Mouse (Mus musculus): ENCODE data around the gene Slc26a9.

Slc26a9 gene

DNA sequence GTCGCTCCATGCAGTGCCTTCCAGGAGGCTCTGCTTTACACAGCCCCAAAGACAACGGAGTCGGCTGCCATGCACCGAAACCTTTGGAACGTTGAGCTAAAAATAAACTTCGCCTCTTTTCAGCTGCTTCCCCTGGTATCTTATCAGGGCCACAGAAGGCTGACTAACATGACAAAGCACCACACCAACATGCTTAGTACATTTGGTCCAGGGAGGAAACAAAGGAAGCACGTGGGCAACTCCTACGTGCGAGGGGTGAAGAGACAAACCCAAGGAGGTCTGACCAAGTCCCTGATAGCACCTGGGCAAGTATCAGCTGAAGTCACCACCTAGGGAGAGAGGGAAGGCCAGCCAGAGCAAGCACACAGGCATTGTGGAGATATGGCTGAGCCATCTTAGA lies 7.3 kb upstream of the Slc26a9 start:
- no peak for DNase-seq (ENCODE audit: low spot score in 2 of 2)

DNA sequence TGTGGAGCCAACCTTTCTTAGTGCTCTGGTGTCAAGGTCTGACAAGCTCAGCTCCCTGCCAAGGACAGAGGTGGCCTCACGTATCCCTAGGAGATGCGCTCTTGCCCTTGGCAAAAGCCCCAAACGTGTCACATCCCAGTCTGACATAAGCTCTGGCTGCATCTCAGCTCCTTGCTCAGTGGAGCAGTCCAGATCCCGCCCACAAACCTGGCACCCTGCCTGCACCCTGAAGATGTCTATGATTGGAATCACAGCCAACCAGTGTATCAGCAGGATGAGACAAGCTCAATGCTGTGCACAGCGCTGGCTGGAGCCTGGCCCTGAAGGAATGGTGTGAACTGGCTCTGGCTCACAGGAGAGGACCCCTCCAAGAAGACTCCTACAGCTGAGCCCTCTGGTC lies 6.6 kb upstream of the Slc26a9 start:
- DNase-seq (ENCODE audit: low spot score in 2 of 2), result peak; percentile 63 to 90

DNA sequence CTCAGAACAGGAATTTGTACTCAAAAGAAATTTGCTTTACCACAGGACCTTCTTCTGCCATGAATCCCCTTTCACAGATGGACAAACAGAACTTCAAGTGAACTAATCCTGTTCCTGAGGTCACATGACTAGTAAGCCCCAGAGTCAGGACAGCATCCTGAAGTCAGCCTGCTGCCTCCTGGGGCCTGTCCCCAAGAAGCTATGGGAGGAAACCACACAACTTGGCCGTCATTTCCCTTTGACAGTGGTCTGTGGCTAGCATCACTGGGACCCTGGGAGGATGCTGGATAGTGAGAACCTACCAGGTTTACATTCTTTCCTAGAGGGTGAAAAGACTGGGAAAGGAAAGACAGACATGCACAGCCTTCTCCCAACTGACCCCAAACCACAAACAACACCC lies 5.1 kb upstream of the Slc26a9 start:
- DNase-seq (ENCODE audit: low spot score in 2 of 2), result no peak

DNA sequence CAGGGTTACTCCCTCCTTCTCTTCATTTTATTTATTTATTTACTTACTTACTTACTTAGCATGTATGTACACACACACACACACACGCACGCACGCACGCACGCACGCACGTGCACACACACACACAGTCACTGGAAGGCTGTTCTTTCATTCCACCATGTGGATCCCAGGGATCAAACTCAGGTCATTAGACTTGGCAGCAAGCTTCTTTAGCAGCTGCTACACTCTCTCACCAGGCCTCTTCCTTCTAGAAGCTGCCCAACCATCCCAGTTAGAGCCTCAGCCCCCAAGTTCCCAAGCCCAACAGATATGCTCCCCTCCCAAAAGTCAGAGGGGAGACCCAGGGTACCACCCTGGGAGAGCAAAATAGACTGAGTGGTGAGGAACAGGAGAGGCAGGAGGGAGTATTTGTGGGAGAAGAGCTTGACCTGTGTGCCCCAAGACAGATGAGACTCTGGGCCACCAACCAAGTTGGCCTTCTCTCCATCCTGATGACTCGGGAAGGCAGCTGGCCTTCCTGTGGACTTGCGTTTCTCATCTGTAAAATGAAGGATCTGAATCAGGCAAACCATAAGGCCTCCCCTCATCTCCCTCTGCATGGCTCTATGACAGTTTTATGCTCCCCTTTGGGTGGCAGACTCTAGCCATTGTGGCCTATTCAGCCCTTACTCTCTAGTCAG lies 4.2 kb upstream of the Slc26a9 start:
- no peak for DNase-seq (ENCODE audit: low spot score in 2 of 2)

DNA sequence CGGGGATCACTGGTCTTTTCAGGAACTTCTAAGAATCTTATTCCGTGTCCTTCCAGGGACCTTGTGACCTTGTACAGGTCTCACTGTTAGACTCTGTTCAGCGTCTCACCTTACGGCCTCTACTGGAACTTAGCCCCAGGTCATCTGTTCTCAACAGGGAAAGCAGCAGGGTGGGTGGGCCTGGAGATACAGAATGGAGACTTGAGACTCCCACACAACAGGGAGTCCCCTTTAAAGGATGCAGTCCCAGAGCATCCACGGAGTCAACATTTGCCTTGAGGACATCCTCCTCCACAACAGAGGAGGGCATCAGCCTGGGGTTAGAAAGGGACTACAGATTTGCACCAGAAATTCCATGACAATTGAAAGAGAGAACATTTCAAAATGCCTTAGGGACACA lies 1.6 kb downstream of the Slc26a9 start:
- no peak for DNase-seq (ENCODE audit: low spot score in 2 of 2)

DNA sequence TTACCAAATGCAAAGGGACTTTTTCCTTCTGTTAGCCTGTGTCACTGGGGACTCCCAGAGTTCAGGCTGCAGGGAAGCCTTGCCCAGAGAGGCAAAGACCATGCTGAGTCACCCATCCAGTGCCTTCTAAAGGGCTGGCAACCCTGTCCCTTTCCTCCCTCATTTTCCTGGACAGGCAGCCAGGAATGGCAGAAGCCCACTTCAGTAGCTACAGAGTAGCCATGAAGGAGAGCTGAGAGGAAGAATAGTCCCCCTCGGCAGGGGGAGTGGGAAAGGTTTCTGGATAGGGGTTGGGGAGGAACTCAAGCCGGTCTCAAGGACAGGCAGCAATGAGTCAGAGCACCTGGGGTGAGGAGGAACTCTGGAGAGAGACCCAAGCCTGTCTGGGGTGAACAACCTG lies 3.9 kb downstream of the Slc26a9 start:
- DNase-seq (ENCODE audit: low spot score in 2 of 2), result no peak

DNA sequence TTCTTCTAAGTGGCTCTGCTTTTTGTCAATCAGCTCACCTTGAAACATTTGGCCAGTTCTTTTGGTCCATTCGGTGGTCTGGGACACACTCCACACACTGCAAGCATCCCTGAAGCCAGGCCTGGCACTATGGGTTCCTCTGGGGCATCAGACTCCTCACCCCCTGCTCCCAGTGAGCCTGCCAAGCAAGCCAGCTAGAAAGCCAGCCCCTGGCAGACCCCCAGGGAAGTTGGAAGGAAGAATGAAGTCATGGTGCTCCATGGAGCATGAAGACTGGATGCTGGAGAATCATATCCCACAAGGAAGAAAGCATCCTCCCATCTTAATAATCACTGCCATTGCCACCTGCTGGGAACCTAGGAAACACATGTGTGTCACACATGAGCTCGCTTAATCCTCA lies 4.8 kb downstream of the Slc26a9 start:
- peak in 1 of 2 experiments; percentile 40 for DNase-seq (ENCODE audit: low spot score in 2 of 2)

DNA sequence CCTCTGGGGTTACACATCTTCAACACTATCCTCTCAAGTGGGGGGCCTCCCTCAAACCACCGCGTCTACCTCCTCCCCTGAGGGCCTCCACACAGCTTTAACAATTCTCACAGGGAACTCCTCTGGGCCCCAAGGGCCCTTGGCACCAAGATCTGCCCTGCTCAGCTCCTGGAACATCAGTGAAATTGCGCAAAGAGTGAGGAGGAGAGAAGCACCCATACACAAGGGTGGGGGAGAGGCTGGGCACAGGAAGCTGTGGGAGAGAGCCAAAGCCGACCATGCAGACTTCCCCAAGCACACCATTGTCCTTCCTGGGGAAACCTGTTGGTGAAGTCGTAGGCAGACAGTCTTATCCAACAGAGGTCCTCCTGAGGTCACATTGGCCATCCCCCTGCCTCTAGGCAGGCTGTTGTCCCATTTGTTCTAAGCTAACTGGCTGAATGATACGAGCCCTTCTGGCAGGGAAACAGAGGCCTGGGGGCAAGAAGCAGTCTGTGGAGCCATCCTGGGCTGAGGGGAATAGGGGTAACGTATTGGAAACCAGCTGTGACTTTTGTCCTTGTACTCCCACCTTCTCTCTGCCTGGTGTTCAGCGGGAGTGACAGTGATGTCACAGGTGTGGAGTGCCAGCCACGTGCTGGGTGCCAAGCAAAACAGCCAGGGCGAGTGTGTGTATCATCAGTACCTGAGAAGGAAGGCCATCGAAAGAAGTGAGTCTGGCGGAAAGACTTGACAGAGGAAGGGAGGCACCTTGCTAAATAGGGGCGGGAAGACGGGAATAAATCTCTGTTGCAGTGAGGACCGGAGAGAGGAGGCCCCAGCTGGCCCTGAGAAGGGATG lies 6.1 kb downstream of the Slc26a9 start:
- DNase-seq (ENCODE audit: low spot score in 2 of 2), result no peak

DNA sequence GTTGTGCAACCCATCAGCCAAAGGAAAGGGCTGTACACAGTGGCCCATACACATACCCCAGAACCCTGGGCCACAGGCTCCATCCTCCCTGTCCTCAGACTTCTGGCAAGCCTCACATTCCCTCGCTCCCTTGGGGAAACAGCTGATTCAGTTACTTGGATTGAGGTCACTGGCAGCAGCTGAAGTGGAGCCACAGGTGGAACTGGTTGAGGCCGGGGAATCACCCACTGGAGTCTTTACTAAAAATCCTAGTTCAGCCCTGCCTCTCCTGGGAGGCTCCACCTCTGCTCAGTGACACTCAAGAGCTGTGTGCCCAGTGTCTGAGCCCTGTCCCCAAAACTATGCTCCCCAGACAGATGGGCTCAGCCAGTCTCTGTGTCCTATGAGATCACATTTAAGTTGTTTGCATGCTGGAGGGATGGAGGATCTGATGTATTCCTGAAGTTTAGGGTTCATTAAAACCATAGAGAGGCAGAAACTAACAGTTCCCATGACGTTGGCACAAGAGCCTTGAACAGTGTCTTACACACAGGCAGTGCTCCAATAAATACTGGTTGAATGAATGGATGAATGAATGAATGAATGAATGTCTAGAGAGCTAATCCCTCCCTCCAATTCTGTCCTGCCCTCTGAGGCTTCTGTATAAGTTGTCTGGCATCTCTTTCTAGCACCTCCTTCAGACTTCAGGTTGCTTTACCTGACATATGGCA lies 7.5 kb downstream of the Slc26a9 start:
- no peak for DNase-seq (ENCODE audit: low spot score in 2 of 2)

DNA sequence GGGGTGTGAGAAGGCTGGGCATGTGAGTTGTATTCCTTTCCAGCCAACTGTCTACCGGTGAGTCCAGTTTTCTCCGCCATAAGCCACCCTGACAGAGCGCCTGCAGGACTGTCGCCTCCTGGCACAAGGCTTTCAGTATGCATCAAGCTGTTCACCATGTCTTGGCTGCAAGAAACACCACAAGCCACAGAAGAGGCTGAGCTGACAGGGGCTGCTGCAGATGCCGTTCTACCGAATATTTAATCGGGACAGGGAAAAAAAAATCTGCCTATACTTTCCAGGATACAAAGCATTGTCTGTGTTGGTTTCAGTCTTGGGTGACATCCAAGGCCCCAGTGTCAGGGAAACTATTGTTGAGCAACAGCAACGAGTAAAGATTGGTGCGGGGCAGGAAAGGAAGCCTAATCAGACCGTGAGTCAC lies 8.1 kb downstream of the Slc26a9 start:
- DNase-seq (ENCODE audit: low spot score in 2 of 2), result peak in 1 of 2 experiments; percentile 29

DNA sequence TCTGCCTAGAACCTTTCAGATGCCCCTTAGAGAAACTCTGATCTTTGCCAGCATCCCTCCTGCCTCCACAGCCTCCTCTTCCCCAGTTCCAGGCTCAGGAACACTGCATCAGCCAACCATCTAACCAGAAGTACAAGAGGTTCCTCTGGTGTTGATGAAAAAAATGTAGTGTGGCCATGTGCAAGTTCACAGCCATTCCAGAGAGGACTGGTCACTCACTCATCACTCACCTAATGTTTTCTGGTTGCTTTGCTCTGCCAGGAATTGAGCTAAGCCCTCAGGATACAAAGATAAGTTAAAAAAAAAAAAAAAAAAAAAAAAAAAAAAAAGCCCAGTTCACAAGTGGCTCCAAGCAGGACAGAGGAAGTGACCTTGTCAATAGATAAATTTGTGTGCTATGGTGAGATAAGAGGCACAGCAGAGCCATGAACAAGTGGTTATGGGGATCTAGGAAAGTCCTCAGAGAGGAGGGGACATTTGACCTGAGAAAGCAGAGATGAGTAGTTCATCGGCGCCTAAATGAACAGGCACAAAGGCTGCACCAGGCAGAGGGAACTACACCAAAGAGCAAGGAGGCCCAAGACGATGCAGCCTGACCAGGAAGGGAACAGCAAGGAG lies 10.5 kb downstream of the Slc26a9 start:
- no peak for DNase-seq (ENCODE audit: low spot score in 2 of 2)

DNA sequence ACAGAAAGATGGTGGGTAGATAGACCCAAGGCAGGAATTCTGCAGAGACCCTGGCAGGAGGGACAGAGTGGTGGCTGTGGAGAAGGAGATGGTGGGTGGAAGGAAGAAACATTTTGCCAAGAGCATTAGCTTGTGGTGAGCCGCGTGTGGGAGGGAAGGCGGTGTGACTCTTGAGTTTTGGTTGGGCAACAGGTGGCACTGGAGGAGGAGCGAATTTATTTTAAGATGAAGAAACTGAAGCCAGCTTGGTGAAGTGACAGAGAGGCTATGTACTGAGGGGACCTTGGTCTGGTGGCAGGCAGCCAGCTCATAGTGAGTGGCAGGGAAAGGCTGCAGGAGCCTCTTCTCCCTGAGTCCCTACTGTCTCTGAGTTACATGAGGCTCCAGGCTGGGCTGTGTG lies 11.1 kb downstream of the Slc26a9 start:
- peak in 1 of 2 experiments; percentile 38 for DNase-seq (ENCODE audit: low spot score in 2 of 2)

DNA sequence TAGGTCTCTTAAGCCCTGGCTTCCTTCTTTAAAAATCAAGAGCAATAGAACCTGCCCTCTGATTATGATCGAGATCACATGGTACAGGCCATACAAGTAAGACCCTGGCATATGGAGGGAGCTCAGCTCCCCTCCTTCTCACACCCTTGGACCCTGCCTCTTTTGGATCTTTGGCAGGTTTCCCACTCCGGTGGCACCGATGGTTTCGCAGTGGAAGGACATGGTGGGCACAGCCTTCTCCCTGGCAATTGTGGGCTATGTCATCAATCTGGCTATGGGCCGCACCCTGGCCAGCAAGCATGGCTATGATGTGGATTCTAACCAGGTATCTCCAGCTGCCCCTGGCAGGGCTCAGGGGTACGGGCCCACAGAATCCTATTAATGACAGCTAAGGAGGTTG lies 13.4 kb downstream of the Slc26a9 start:
- no peak for DNase-seq (ENCODE audit: low spot score in 2 of 2)

DNA sequence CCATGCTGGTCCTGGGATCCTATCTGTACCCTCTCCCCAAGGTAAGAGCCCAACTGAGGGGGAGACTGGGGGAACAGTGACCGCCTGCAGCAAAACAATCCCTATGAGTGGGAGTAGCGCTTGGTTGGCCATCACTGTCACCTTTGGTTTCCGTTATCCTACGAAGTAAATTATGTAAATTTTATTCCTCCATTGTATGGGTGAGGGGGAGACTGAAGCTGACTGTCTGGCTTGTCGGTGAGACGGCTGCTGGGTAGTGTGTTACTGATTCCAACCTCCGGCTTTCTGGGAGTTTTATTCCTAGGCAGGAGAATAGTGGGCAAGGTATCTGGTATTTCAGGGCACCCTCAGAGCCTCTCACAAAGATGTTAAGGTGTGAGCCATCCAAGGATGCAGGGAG lies 15.0 kb downstream of the Slc26a9 start:
- peak in 1 of 2 experiments; percentile 15 for DNase-seq (ENCODE audit: low spot score in 2 of 2)

DNA sequence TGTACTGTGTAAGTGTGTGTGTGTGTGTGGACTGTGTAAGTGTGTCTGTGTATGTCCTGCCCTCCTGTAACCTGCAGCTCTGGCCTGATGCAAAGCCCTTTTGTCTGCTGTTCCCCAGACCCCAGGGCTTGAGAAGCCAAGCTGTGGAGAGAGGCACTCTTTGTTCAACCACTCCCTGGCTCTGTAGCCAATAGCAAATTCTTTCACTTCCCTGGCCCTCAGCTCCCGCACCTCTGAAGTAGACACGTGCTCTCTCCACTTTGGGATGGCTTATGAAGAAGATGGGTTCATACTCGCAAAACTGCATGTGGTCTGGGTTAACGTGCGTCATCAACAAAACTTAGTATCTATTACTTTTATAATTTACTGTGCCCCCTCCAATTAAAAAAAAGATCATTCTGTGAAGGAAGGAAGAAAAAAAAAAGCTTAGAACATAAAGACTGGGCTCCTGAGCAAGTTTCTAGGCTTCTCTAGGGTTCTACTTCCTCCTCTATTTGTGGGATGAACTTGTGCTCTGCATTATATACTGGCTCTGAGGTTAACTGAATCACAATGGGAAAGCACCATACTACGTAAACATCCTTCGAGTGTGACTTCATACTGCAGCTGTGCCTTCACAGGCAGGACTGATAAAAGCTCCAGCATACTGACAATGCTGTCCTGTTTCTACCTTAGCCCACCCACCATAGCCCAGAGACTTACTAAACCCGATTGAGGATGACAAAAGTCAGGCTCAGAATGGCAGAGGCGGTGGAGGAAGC lies 16.0 kb downstream of the Slc26a9 start:
- DNase-seq (ENCODE audit: low spot score in 2 of 2), result peak in 1 of 2 experiments; percentile 13

DNA sequence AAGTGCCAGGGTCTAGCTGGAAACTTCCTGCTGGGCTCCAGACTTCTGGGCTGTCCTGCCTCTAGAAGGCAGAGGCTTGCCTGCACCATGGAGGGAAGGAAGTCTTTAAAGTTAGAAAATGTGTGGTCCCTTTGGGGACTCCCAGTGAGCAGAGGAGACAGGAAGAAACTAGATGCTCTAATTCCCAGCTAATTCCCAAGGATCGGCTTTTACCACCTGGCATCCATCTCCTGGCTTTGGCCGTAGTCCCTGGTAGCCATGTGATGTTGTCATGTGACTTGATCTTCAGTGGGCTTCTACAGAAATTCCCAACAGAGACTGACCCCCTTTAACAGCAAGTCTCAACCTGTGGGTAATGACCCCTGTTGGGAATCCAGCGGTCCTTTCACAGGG lies 16.6 kb downstream of the Slc26a9 start:
- peak in 1 of 2 experiments; percentile 17 for DNase-seq (ENCODE audit: low spot score in 2 of 2)

DNA sequence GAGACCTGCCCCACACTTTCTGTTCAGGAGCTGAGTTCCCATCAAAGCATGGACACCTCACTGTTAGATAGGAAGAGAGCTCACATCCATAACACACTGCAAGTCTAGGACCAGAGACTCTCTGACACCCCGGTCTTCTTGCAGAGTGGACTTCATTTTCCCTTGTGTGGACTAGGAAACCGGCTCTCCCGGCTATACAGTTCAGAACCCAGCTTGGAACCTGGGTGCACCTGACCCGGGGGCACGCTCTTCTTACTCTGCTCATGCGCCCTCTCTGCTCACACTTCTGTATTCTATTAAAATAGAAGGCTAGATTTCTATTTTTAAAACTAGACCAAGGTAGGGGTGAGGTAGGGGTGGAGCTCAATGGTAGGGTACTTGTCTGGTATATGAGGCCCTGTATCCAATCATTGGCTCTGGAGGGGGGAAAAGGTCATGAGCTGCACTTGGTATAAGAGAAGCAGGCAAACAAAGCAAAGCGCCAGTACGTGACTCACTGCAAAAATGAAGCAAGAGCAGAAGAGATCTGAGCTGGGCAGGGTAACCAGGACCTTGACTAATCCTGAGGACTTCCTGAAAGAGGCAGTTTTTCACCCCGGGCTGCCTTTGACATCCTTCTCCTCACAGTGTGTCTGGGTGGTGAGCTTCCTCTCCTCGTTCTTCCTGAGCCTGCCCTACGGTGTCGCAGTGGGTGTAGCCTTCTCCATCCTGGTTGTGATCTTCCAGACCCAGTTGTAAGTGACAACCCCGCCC lies 17.4 kb downstream of the Slc26a9 start:
- no peak for DNase-seq (ENCODE audit: low spot score in 2 of 2)

DNA sequence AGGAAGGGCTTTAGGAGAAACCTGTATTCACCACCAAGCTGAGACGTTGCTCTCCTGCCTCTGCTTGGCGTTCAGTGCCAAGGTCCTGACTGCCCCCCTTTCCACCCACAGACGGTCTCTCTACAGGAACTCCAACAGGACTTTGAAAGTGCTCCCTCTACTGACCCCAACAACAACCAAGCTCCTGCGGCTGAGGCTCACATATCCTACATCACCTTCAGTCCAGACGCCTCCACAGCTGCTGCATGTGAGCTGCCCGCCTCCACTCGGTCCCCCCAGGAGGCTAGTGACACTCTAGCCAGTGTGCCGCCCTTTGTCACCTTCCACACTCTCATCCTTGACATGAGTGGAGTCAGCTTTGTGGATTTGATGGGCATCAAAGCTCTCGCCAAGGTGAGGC lies 19.9 kb downstream of the Slc26a9 start:
- peak in 1 of 2 experiments; percentile 14 for DNase-seq (ENCODE audit: low spot score in 2 of 2)

DNA sequence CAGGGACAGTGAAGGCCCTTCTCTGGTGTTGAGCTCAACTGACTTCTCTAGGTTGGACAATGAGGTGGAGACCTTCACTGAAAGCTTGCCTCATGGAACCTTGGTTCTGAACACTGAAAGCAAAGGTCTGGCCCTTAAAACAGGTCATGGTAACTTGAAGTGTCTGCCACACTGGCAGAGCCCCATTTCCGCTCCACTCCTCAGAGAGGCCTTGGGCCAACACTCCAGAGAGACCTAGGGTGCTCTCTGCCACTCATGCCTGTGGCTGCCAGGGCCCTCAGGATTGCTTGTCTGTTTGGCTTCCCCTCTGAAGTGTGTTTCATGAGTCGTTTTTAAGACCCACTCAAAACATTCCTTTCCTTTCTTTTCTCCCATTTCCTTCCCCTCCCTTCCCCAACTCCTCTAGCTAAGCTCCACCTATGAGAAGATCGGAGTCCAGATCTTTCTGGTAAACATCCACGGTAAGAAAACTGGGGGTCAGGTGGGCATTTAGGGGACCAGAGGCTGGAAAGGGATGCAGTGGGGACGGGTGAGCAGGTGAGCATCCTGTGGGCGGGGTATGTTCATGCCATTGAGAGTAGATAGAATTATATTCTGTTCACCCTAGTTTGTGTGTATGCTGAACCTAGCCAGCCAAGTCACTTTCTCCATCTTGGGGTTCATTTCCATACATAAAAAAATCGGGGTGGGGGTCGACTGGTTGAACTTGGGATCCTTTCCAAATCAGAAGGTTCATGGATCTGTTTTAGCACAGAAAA lies 20.9 kb downstream of the Slc26a9 start:
- no peak for DNase-seq (ENCODE audit: low spot score in 2 of 2)
